Mouse (Mus musculus) urinary bladder, adult 2 months (tissue): ENCODE results near the gene Zg16. TPM values are rescaled to one million over a fixed set of nuclear protein-coding genes. Genes with fewer than 3 reads are reported as not detected.

Experiments used
- DNase-seq: peaks from one replicate; pipeline ENCODE4 v3.0.0; 2022; ENCODE audit warnings: low spot score
- polyA plus RNA-seq: library from polyadenylated mRNA; depleted of rRNA; stranded (reverse); fragments of >200 nt; gene quantifications from 2 replicates; pipeline ENCODE4 v1.2.3, GENCODE M21; 2012

The Zg16 gene
- polyA plus RNA-seq, 1 experiment = 0.15 TPM

GRCm38 (mm10) chr7:127076188-127076587 lies 10.9 kb downstream of the Zg16 start:
- DNase-seq = no peak

DNA sequence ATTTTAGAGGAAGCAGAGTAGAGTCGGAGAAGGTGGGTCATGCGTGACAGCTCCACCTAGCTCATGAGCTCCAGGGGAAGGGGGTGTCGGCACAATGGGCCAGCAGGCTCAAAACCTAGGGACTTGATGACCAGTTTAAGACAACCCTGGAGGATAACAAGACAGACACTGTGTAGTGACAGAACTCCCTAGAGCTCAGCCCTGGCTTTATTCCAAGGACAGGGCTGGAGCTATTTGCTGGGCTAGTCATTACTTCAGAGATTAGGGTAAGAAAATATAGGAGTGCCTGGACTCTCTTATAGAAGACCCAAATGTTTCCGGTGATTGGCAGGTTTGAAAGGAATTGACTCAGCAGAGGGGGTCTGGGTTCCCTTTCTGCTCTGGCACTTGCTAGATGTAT lies 13.9 kb downstream of the Zg16 start:
- no peak for DNase-seq

- DNase-seq = no peak
These were observed 16.2 kb downstream of the Zg16 start for GRCm38 (mm10) chr7:127070871-127071413.

DNA sequence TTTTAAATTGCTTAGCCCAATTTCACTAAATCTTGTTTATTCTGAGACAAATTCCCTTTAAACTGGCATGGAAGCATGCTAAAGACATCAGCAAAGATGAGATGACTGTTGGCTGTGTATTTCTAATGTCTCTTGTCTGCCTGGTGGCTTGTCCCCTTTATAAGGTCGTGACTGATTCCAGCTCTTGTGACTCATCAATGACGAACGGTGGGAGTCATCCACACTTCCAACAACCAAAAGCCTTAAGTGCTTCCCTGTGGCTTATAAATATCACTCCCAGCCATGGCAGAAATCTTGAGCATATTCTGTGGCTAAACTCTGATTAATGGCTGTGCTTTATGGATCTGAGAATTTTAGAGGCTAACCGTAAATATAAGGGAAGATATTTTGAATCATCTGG lies 20.8 kb downstream of the Zg16 start:
- no peak for DNase-seq

DNA sequence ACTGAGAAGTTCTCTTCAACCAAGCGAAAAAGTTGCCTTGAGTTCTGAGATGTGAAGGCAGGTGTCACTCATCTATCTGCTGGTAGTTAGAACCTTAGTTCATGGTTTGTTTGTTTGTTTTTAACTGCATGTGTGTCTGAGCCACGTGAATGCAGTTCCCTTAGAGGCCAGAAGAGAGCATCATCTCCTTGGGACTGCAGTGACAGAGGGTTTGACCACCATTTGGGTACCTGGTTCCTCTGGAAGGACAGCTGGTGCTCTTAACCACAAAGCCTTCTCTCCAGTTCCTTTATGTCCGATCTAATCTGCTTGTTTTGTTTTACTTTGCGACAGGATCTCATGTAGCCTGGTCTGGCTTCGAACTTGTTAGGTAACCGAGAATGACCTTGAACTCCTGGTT lies 21.6 kb downstream of the Zg16 start:
- no peak for DNase-seq

DNA sequence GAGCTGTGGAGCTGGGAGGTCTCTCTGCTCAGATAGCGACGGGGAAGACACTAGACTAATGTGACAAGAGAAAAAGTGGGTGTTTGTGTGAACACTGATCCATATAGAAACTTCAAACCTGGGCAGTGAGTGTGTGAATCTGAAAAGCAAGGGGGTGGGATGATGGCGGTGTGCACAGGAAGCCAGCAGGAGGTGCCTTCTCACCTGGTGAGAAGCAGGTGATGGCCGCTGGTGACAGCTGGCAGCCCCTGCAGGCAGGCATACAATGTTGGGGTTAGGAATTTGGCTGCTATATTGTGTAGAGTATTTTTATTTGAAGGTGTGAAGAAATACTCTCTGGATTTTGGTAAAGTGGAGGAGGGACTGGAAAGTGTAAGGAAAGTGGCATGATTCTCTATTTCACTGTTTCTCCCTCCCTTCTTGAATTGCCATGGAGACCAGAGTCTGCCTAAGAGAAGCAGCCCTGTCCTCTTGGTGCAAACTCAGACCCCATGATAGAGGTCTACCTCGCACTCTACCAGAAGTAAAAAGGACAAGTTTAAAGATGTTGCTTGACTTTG lies 32.0 kb downstream of the Zg16 start:
- no peak for DNase-seq

DNA sequence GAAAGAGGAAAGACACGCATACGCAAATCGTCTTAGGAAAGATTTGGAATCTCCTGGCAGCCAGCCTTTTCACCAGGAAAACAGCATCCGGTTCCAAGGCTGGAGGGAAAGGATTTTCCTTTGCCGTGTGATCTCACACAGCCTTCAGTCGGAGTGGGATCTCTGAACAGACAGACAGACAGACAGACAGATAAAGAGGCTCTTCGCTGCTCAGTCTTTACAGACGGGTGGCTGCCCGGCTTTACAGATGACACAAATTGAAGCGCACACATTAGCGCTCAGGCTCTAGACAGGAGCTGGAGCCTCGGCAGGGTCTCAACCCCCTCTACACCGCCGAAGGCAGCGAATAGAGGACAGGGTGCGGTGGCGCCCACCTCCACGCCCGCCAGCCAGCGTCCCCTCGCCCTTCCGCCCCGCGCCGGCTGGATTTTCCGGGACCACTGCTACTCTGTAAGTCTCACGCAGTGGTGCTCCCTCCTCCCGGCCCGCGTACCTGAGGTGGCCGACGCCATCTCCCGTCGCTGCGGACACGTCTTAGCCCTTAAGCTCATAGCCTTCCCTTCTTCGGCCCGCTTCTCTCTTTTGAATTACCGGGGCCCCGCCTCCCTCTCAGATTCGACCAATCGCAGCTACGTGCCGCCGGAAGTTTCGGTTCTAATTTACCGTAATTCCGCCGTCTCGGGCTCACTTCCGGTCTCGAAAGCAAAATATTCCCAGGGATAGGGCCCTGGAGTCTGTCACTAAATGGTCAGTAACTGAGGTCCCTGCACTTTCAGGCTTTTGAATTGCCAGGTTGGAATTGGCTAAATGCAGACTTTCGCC lies 45.1 kb downstream of the Zg16 start, which contains the start of gene Kif22:
Gene Kif22 (minus strand): TSS at position 621 of the 822 bp plus-strand sequence.
- peak; percentile 75 for DNase-seq

DNA sequence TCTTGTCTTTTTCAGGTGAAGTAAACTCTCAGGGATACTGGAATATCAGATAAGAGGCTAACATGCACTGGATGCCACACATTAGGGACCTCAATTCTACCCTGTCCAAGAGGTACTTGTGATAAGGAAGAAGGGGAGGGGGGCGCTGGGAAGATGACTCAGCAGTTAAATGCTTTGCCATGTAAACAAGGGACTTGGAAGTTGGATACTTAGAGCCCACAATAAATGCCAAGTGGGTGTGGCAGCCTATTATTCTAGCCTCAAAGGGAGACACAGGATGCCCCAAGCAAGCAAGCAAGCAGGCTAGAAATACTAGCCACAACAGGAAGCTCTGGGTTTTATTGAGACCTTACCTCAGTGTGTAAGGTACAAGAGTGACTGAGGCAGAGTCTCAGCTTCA lies 55.9 kb downstream of the Zg16 start:
- DNase-seq = no peak

- DNase-seq = no peak
These were observed 57.0 kb downstream of the Zg16 start for GRCm38 (mm10) chr7:127030172-127030571.

DNA sequence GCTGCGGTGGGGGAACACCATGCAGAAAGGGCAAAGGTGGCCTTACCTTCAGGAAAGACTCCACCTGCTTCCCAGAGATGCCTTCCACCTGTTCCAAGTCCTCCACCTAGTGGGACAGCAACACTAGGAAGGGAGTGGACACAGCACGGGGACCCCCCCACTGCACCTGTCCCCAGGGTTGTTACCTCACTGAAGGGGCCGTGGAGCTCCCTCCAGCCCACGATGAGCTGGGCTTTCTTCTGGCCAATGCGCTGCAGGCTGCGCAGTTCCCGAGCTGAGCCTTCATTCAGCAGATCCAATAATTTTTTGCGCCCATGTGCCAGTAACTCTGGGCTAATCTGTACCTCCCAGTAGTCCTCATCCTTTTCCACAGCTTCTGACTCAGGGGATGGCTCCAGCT lies 59.2 kb downstream of the Zg16 start:
- DNase-seq = no peak

- DNase-seq = peak; percentile 94
These were observed 60.0 kb downstream of the Zg16 start, which contains the start of gene Maz for GRCm38 (mm10) chr7:127026984-127027726. TSS of gene Maz (minus strand) at chr7:127027037.

DNA sequence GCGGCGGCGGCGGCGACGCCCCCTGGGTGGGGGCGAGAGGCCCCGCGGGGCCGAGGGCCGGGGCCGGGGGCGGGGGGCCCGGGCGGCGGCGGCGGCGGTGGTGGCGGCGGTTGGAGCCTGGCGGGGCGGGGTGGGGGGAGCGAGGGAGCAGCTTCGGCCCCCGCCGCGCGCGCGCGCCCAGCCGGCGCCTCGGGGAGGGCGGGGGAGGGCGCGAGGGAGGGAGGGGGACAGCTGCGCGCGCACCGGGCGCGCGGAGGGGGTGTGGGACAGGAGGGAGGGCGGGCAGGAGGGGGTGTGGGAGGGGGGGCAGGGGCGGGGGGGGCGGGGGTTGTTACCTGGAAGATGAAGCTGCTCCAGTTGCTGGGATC lies 60.5 kb downstream of the Zg16 start:
- DNase-seq = peak; percentile 57

DNA sequence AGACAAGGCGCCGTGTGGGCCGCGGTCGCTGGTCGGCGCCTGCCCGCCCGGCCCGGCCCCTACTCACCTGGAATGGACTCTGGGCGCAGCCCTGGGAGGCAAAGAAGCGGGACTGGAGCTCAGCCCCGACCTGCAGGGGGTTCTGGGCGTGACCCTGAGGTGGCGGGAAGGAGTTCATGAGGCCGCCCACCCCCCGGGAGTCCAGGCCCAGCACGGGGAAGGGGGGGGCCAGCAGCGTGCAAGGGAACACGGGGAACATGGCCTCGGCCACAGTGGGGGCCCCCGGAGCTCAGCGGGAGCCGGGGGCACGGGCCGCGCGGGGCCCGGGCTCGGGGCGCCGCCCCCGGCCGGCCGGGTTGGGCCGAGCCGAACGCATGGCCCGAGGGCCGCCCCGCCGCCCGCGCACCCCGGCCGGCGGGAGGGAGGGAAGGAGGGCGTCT lies 60.9 kb downstream of the Zg16 start:
- DNase-seq = peak; percentile 63

GRCm38 (mm10) chr7:127025556-127026160 lies 61.5 kb downstream of the Zg16 start:
- DNase-seq = no peak

DNA sequence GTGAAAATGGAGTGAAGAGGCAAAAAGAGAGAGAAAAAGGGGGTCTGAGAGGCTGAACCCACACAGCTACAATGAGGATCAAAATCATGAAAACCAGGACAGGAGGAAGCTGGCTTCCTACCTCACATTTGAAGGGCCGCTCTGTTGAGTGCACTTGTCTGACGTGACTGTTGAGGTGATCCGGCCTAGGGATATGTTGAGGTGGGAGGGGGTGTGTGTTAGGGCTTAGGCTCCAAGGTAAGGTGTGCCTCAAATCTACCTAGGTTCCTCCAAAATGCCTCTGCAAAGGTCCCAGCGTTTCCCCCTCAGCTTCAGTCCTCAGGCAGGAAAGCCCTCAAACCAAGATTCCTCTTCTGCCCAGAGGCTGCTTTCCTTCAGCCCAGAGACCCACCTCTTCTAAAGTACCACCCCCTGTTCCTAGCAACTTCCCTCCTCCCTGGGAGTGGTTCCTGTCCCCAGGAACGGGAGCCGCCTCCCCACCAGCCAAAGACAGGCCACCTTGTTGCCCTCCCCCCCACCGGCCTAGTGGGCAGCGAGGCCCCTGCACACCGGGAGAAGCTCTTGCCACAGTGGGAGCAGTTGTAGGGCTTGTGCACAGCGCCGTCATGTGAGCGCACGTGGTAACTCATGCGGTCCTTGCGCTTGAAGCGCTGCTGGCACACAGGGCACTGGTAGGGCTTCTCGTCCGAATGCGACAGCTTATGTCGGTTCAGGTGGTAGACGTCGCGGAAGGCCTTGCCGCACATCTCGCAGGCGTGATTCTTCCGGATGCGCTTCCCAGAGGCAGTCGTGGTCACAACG lies 62.2 kb downstream of the Zg16 start:
- peak; percentile 62 for DNase-seq

GRCm38 (mm10) chr7:127023896-127024690 lies 63.0 kb downstream of the Zg16 start:
- DNase-seq = no peak

DNA sequence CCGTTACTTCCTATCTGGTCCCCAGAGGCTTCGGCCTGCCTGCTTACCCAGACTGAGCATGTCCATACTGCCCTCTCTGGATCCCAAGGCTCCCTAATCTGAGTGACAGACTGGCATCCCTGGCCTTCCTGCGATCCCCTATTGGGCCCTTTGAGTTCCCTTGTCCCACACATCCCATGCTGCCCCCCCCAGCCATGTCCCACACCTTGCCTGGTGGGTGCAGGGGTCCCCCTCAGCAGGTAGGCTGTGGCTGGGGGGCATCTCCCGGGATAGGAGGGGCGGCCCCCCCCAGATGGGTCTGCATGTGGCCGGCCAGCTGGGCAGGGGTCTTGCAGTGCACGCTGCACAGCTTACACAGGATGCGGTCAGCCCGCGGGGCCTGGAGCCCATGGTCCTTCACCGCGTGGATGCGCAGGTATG lies 63.8 kb downstream of the Zg16 start:
- DNase-seq = no peak

DNA sequence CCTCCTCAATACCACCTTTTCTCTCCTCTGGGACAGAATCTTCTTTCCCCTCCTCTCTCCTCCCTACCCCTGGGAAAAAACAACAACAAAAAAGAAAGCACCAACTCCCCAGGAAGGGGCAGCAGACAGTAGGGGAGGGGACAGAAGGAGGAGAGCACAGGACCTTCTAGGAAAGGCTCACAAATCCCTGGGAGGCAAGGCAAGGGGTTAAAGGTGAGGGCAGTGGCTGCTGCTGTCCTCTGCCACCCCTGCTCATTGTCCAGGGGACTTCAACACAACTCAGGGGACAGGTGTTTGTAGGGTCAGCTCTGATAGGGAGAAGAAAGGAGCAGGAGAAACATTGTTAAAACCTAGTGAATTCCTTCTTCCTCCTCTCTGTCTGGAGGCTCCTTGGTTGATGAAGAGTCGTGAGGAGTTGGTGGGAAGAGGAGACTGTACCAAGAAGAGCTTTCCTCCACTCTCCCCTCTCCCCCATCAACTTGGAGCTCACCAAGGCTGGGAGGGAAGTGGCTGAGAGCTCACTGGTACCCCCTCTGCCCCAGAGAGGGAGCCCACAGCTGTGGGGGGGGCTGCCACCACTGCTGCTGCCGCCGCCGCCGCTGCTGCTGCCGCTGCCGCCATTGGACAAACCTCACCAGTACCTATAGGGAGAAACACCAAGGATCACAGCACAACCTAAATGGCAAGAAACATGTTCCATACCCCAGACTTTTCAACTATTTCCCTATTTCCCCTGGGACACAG lies 64.4 kb downstream of the Zg16 start:
- DNase-seq = no peak
